Mouse (Mus musculus) layer of hippocampus, adult 18-20 months (tissue): Measurements from ENCODE around the gene Gm13696. TPM values are rescaled to one million over a fixed set of nuclear protein-coding genes. Genes with fewer than 3 reads are reported as not detected.
"Not testable (repeated sequence)": the region's sequence is repeated elsewhere in the genome, so short reads cannot be mapped to it uniquely, and the experiment has no call there.

Source experiments
- DNase-seq, 2 experiments: peaks; one replicate each; pipeline ENCODE4 v3.0.0; 2022; ENCODE audit warnings: low spot score in 2 of 2
- long read RNA-seq: library from polyadenylated mRNA; stranded (forward); transcript quantifications from one replicate; pipeline ENCODE4 v2.0.0, GENCODE M21; 2021
- total RNA-seq, 2 experiments: library from RNA; stranded (reverse); gene quantifications; 2 replicates each; pipeline ENCODE4 v1.2.3; 2021

Gm13696 gene
- 1 to 10 TPM; 1.6 to 1.7 TPM for total RNA-seq
- long read RNA-seq, partial matches to known transcripts, result 0 of 1 reads
- long read RNA-seq, other reads (novel, unspliced or antisense), result 0 of 1 reads

DNA sequence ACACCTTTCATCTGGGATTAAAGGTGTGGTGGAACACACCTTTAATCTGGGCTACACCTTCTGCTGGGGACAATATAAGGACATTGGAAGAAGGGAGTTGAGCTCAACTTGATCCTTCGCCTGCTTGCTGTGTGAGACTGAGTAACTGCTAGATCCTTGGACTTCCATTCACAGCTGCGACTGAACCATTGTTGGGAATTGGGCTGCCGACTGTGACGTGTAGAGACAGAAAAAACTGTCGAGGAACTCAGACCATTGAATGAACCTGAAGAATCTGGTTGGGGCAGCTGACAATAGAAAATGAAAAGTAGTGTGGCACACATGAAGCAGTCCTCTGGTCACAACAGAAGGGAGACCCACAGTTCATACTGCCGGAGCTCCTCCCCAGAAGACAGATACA is at the start of gene Gm13696:
Gene Gm13696, plus strand, starts transcription at position 301 of the 400 bp plus-strand sequence.
- DNase-seq, result not testable (repeated sequence)

- DNase-seq, result no peak
Observed at GRCm38 (mm10) chr2:83929478-83930088, 43.3 kb upstream of the Gm13696 start.

DNA sequence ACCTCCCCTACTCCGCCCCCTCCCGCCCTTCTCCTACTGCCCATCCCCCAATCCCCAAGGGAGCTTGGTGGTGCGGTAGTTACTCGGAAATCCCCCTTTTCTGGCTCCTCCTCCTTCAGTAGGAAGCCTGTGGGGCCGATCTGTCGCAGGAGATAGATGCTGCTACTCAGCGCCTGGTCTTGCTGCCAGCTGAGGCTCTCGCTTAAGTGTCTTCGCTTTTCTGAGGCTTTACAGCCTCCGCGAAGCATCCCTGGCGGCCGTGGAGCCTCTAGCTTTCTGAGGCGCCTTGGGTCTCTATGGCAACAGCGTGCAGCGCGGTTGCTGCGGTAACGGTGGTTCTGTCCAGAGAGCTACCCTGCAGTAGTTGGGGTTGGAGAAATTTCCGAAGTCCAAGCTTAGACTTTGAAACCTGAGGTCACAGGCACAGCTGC is 32.0 kb upstream of the Gm13696 start, which contains the start of gene Zswim2:
Gene Zswim2, minus strand, starts transcription at position 298 of the 431 bp plus-strand sequence.
- peak; percentile 89 to 94 for DNase-seq

GRCm38 (mm10) chr2:83941378-83941777 is 31.5 kb upstream of the Gm13696 start:
- DNase-seq, result no peak

GRCm38 (mm10) chr2:83941792-83942191 is 31.1 kb upstream of the Gm13696 start:
- no peak for DNase-seq

DNA sequence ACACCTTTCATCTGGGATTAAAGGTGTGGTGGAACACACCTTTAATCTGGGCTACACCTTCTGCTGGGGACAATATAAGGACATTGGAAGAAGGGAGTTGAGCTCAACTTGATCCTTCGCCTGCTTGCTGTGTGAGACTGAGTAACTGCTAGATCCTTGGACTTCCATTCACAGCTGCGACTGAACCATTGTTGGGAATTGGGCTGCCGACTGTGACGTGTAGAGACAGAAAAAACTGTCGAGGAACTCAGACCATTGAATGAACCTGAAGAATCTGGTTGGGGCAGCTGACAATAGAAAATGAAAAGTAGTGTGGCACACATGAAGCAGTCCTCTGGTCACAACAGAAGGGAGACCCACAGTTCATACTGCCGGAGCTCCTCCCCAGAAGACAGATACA is 17.5 kb upstream of the Gm13696 start, which contains the start of gene Gm13698:
Gene Gm13698, plus strand, starts transcription at position 301 of the 400 bp plus-strand sequence.
- DNase-seq, result not testable (repeated sequence)

DNA sequence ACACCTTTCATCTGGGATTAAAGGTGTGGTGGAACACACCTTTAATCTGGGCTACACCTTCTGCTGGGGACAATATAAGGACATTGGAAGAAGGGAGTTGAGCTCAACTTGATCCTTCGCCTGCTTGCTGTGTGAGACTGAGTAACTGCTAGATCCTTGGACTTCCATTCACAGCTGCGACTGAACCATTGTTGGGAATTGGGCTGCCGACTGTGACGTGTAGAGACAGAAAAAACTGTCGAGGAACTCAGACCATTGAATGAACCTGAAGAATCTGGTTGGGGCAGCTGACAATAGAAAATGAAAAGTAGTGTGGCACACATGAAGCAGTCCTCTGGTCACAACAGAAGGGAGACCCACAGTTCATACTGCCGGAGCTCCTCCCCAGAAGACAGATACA is 11.7 kb upstream of the Gm13696 start, which contains the start of gene Gm13693:
Gene Gm13693, plus strand, starts transcription at position 301 of the 400 bp plus-strand sequence.
- not testable (repeated sequence) for DNase-seq

DNA sequence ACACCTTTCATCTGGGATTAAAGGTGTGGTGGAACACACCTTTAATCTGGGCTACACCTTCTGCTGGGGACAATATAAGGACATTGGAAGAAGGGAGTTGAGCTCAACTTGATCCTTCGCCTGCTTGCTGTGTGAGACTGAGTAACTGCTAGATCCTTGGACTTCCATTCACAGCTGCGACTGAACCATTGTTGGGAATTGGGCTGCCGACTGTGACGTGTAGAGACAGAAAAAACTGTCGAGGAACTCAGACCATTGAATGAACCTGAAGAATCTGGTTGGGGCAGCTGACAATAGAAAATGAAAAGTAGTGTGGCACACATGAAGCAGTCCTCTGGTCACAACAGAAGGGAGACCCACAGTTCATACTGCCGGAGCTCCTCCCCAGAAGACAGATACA is 5.9 kb upstream of the Gm13696 start, which contains the start of gene Gm13695:
Gene Gm13695, plus strand, starts transcription at position 301 of the 400 bp plus-strand sequence.
- not testable (repeated sequence) for DNase-seq

DNA sequence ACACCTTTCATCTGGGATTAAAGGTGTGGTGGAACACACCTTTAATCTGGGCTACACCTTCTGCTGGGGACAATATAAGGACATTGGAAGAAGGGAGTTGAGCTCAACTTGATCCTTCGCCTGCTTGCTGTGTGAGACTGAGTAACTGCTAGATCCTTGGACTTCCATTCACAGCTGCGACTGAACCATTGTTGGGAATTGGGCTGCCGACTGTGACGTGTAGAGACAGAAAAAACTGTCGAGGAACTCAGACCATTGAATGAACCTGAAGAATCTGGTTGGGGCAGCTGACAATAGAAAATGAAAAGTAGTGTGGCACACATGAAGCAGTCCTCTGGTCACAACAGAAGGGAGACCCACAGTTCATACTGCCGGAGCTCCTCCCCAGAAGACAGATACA is 5.7 kb downstream of the Gm13696 start, which contains the start of gene Gm13694:
Gene Gm13694, plus strand, starts transcription at position 301 of the 400 bp plus-strand sequence.
- DNase-seq, result not testable (repeated sequence)

DNA sequence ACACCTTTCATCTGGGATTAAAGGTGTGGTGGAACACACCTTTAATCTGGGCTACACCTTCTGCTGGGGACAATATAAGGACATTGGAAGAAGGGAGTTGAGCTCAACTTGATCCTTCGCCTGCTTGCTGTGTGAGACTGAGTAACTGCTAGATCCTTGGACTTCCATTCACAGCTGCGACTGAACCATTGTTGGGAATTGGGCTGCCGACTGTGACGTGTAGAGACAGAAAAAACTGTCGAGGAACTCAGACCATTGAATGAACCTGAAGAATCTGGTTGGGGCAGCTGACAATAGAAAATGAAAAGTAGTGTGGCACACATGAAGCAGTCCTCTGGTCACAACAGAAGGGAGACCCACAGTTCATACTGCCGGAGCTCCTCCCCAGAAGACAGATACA is 11.5 kb downstream of the Gm13696 start, which contains the start of gene Gm13697:
Gene Gm13697, plus strand, starts transcription at position 301 of the 400 bp plus-strand sequence.
- not testable (repeated sequence) for DNase-seq

DNA sequence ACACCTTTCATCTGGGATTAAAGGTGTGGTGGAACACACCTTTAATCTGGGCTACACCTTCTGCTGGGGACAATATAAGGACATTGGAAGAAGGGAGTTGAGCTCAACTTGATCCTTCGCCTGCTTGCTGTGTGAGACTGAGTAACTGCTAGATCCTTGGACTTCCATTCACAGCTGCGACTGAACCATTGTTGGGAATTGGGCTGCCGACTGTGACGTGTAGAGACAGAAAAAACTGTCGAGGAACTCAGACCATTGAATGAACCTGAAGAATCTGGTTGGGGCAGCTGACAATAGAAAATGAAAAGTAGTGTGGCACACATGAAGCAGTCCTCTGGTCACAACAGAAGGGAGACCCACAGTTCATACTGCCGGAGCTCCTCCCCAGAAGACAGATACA is 17.3 kb downstream of the Gm13696 start, which contains the start of gene Gm13691:
Gene Gm13691, plus strand, starts transcription at position 301 of the 400 bp plus-strand sequence.
- DNase-seq, result not testable (repeated sequence)

- DNase-seq, result peak in 1 of 2 experiments; percentile 8
Observed at GRCm38 (mm10) chr2:83993639-83994255, 20.8 kb downstream of the Gm13696 start.

DNA sequence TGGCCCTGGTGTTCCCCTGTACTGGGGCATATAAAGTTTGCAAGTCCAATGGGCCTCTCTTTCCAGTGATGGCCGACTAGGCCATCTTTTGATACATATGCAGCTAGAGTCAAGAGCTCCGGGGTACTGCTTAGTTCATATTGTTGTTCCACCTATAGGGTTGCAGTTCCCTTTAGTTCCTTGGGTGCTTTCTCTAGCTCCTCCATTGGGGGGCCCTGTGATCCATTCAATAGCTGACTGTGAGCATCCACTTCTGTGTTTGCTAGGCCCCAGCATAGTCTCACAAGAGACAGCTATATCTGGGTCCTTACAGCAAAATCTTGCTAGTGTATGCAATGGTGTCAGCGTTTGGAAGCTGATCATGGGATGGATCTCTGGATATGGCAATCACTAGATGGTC is 21.6 kb downstream of the Gm13696 start:
- not testable (repeated sequence) for DNase-seq

- peak; percentile 56 to 83 for DNase-seq
Observed at GRCm38 (mm10) chr2:84008913-84009312, 36.0 kb downstream of the Gm13696 start.

DNA sequence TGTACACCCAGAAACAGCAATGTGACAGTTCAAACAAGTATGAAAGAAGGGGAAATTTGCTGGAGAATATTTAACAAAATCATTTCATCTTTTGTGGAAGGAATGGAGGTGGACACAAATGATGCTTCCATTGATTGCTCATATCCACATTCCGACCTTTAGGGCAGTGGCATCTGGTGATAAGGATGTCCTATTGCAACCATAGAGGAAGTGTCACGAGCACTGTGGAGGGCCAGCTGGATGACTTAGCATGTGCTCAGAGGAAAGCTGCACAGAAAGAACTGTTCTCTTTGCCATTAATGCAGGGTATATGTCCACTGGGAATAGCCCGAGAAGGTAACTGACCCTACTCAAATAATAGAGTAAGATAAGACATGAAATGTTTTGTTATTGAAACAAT is 36.9 kb downstream of the Gm13696 start:
- DNase-seq, result no peak

GRCm38 (mm10) chr2:84014572-84014971 is 41.6 kb downstream of the Gm13696 start:
- DNase-seq, result no peak

DNA sequence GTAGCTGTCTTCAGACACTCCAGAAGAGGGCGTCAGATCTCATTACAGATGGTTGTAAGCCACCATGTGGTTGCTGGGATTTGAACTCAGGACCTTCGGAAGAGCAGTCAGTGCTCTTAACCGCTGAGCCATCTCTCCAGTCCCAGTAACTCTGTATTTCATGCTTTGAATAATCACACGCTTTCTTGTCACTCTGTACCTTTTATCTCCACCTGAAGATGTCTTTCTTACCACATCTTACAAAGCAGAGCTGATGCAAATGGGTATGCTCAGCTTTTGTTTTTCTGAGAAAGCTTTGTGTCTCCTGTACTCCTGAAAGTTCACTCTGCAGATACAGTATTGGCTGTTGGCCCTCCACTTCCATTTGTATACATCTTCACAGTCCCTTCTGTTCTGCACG is 43.4 kb downstream of the Gm13696 start:
- DNase-seq, result not testable (repeated sequence)

GRCm38 (mm10) chr2:84018330-84018729 is 45.4 kb downstream of the Gm13696 start:
- no peak for DNase-seq

- DNase-seq, result no peak
Observed at GRCm38 (mm10) chr2:84019519-84020305, 46.8 kb downstream of the Gm13696 start.

GRCm38 (mm10) chr2:84021930-84022329 is 49.0 kb downstream of the Gm13696 start:
- no peak for DNase-seq

DNA sequence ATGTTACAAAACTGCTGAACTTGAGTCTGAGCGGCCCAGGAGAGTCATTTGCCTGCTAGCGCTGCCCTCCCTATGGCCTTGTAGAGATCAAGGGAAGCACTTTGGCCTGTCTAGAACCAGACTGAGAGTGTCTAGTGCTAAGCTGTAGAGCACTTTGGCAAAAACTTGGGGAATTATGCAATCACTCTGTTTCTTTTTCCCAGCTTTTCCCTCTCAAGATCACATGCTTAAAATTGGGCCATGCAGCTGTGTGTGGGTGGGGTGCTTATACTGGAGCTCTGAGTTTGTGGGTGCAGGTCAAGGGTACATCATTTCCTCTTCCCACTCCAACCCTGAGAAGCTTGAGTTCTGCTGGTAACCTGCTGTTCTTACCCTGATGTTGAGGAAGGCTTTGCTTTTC is 50.0 kb downstream of the Gm13696 start:
- peak in 1 of 2 experiments; percentile 4 for DNase-seq
